Mouse (Mus musculus) forebrain, embryonic 15.5 days (tissue): ENCODE measurements around the gene Sirt7. TPM values are rescaled to one million over a fixed set of nuclear protein-coding genes. Genes with fewer than 3 reads are reported as not detected.

ENCODE experiments used
- ATAC-seq: fragments of 200-750 bp; cut with Nextera tagmentation; replicated peaks from 2 replicates; pipeline ENCODE4 v1.8.0; 2017; ENCODE audit warnings: mild to moderate bottlenecking, moderate TSS enrichment, moderate library complexity
- H3K27ac ChIP-seq: fragments of 300-500 bp; sonication (generic); replicated peaks from 2 replicates; pipeline ENCODE4 v1.5.1; 2015; ENCODE audit warnings: mild to moderate bottlenecking, inconsistent platforms
- H3K27me3 ChIP-seq: fragments of 300-500 bp; sonication (generic); 2 replicates; pipeline ENCODE4 v1.6.1; 2015; ENCODE audit warnings: inconsistent platforms
- H3K36me3 ChIP-seq: fragments of 300-500 bp; sonication (generic); 2 replicates; pipeline ENCODE4 v1.6.1; 2015; ENCODE audit warnings: mild to moderate bottlenecking, inconsistent platforms
- H3K4me1 ChIP-seq: fragments of 300-500 bp; sonication (generic); 2 replicates; pipeline ENCODE4 v1.6.1; 2015; ENCODE audit warnings: inconsistent platforms
- H3K4me2 ChIP-seq: fragments of 300-500 bp; sonication (generic); replicated peaks from 2 replicates; pipeline ENCODE4 v1.6.1; 2015; ENCODE audit warnings: mild to moderate bottlenecking, inconsistent platforms
- H3K4me3 ChIP-seq: fragments of 300-500 bp; sonication (generic); 2 replicates; pipeline ENCODE4 v1.5.1; 2015; ENCODE audit warnings: mild to moderate bottlenecking, inconsistent platforms
- H3K9ac ChIP-seq: fragments of 300-500 bp; sonication (generic); replicated peaks from 2 replicates; pipeline ENCODE4 v1.6.1; 2015; ENCODE audit warnings: mild to moderate bottlenecking, inconsistent platforms
- H3K9me3 ChIP-seq: fragments of 300-500 bp; sonication (generic); 2 replicates; pipeline ENCODE4 v1.6.1; 2016; ENCODE audit warnings: inconsistent platforms
- WGBS: fragments of 180-500 bp; shearing (Covaris S2); methylation state at CpG from one replicate; pipeline ENCODE4 v1.1.7; 2015; ENCODE audit warnings: mixed read lengths; 5-methylcytosine and 5-hydroxymethylcytosine counted together
- polyA plus RNA-seq: library from polyadenylated mRNA; unstranded; fragments of >200 nt; fragmentation: Nextera tagmentation; extraction: Ambion mirVana; gene quantifications from 2 replicates; pipeline ENCODE4 v1.2.1, GENCODE M21; 2015

Gene Sirt7
- polyA plus RNA-seq, 1 experiment from 2014 or later: 51.4 TPM

DNA sequence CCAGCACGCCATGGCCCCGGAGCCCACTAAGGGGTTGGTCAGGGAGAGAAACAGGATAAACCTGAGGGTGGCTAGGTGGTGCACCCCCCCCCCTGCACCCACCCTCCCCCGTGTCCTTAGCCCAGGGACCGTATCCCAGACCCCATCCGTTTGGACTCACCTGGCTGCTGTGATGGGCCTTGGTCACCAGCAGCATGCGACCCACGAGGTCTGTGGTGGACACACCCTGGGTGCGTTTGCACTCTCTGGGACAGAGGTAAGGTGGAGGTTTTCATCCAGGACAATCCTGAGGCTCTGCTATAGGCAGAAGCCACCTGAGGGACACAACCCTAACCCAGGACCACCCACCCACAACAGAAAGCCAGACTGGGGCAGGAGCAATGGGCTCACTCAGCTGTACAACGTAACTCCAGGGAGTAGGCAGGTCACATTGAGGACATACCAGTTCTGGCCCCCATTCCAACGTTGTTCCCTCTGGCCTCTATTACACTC, 11.5 kb downstream of the Sirt7 start:
- Histone ChIP-seq H3K36me3 (peaks cover 34% of the 10 kb centered on the region), H3K4me1 (peaks cover 19% of the 10 kb centered on the region), H3K4me2 (no peak overlapping the region), H3K27ac (no peak overlapping the region), H3K4me3 (no peak overlapping the region), H3K9me3 (no peaks in the 10 kb centered on the region), H3K27me3 (0 out of 2 replicates have a peak, but pooled peaks cover 2% of the 10 kb centered on the region), H3K9ac (no peak overlapping the region)
- WGBS: 92% methylated on average over 10 of the region's 10 CpGs
- ATAC-seq: no peak

DNA sequence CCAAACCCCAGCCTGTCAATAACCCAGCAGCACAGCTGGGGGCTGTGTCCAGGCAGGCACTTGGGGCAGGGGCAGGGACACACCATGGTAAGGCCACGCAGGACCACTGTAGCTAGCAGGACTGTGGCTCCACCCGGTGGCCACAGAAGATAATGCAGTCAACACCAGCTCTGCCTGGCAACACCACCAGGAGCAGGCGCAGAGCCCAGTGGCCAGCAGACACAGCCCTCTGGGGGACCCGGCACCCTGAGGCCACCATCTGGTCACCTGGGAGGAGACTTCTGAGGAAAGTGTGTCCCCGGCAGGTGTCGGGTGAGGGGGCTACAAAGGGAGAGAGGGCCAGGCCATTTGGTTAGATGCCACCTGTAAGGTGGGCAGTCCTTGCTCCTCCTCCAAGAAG, 12.3 kb downstream of the Sirt7 start:
- ATAC-seq: no peak
- H3K27me3 ChIP-seq: 0 out of 2 replicates have a peak, but pooled peaks cover 2% of the 10 kb centered on the region
- no peak overlapping the region for H3K4me3 ChIP-seq
- no peak overlapping the region for H3K9ac ChIP-seq
- H3K36me3 ChIP-seq: peaks cover 30% of the 10 kb centered on the region
- peaks cover 22% of the 10 kb centered on the region for H3K4me1 ChIP-seq
- H3K4me2 ChIP-seq: no peak overlapping the region
- H3K27ac ChIP-seq: no peak overlapping the region
- WGBS: 51% methylated on average over 6 of the region's 6 CpGs
- H3K9me3 ChIP-seq: no peaks in the 10 kb centered on the region

GRCm38 (mm10) chr11:120610477-120611046, 14.5 kb downstream of the Sirt7 start:
- H3K4me3 ChIP-seq: no peak overlapping the region
- peaks cover 45% of the 10 kb centered on the region for H3K36me3 ChIP-seq
- no peaks in the 10 kb centered on the region for H3K9me3 ChIP-seq
- H3K4me1 ChIP-seq: peaks cover 8% of the 10 kb centered on the region
- no peak overlapping the region for H3K4me2 ChIP-seq
- no peak overlapping the region for H3K27ac ChIP-seq
- peaks cover 5% of the 10 kb centered on the region; the same call in 1 of the 2 replicates for H3K27me3 ChIP-seq
- WGBS: 72% methylated on average over 9 of the region's 9 CpGs
- ATAC-seq: no peak
- H3K9ac ChIP-seq: no peak overlapping the region

- H3K36me3 ChIP-seq: peaks cover 54% of the 10 kb centered on the region
- H3K4me3 ChIP-seq: no peak overlapping the region
- 0 out of 2 replicates have a peak, but pooled peaks have one; percentile 23 for ATAC-seq
- WGBS: 30% methylated on average over 8 of the region's 8 CpGs
- H3K27ac ChIP-seq: no peak overlapping the region
- no peaks in the 10 kb centered on the region for H3K9me3 ChIP-seq
- H3K27me3 ChIP-seq: peaks cover 5% of the 10 kb centered on the region; the same call in 1 of the 2 replicates
- no peak overlapping the region for H3K4me2 ChIP-seq
- no peak overlapping the region for H3K9ac ChIP-seq
- H3K4me1 ChIP-seq: peaks cover 8% of the 10 kb centered on the region
Measured at GRCm38 (mm10) chr11:120609250-120609649, 15.8 kb downstream of the Sirt7 start.

DNA sequence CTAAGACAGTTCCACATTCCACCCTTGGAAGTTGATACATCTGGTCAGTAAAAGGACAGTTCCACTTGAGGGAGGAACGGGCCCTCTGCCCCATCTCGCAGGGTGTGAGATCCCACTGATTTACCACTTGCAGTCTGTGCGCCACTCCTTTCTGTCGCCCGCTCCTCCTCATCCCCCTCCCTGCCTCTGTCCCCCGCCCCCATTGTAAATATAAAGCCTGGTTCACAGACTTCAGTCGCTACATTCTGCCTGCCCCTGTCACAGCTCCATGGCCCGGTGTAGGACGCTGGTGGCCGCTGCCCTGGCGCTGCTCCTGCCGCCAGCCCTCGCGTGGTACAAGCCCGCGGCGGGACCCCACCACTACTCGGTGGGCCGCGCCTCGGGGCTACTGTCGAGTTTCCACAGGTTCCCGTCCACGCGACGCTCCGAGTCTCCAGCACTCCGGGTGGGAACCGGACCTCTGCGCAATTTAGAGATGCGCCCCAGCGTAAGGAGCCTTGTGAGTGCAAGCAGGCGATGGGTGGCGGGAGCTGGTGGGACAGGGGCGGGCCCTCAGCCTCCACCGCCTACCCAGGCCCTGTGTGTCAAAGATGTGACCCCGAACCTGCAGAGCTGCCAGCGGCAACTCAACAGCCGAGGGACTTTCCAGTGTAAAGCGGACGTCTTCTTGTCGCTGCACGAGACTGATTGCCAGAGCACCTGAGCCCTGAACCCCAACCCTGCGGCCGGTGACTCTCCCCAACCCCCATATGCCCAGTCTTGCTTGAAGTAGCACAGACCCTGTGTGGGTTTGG, 16.6 kb downstream of the Sirt7 start, which contains the start of gene Npb:
Gene Npb, plus strand, starts transcription at position 237 of the 794 bp plus-strand sequence.
- H3K27me3 ChIP-seq: peaks cover 5% of the 10 kb centered on the region; the same call in 1 of the 2 replicates
- ATAC-seq: no peak
- no peak within 1 kb of the TSS for H3K27ac ChIP-seq
- H3K9me3 ChIP-seq: no peaks in the 10 kb centered on the region
- WGBS: 6% methylated on average over 45 of the region's 45 CpGs
- H3K36me3 ChIP-seq: peaks cover 59% of the 10 kb centered on the region
- H3K4me3 ChIP-seq: peak within 1 kb of the TSS; percentile 10; the same call in 1 of the 2 replicates
- peak within 1 kb of the TSS; percentile 27 for H3K4me2 ChIP-seq
- H3K4me1 ChIP-seq: peaks cover 8% of the 10 kb centered on the region
- peak within 1 kb of the TSS; percentile 4; the same call in 1 of the 2 replicates for H3K9ac ChIP-seq

DNA sequence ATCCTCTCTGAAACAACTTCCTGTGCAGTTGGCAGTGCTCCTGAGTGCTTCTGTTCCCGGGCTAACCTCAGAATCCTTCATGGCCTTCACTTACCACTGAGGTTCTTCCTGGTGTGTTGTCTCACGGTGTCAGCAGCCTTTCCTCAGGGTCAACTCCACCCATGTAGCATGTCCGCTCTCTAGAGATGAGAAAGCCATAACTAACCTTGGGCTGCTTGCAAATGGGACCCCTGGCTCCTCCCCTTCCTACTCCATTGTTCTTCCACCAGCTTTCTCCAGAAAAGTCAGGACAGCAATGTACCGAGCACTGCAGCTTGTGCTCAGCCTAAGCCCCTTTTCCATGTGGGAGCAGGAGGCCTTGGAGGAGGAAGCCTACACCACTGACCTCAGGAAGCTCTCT, 18.3 kb downstream of the Sirt7 start:
- Histone ChIP-seq H3K36me3 (peaks cover 62% of the 10 kb centered on the region), H3K9ac (no peak overlapping the region), H3K4me2 (no peak overlapping the region), H3K4me1 (peaks cover 8% of the 10 kb centered on the region), H3K9me3 (no peaks in the 10 kb centered on the region), H3K27me3 (peaks cover 5% of the 10 kb centered on the region; the same call in 1 of the 2 replicates), H3K4me3 (no peak overlapping the region), H3K27ac (no peak overlapping the region)
- 80% methylated on average over 4 of the region's 4 CpGs for WGBS
- no peak for ATAC-seq

GRCm38 (mm10) chr11:120605667-120606066, 19.4 kb downstream of the Sirt7 start:
- Histone ChIP-seq H3K9me3 (no peaks in the 10 kb centered on the region), H3K4me3 (no peak overlapping the region), H3K36me3 (peaks cover 54% of the 10 kb centered on the region), H3K4me1 (peaks cover 8% of the 10 kb centered on the region), H3K4me2 (no peak overlapping the region), H3K27ac (no peak overlapping the region), H3K9ac (no peak overlapping the region), H3K27me3 (peaks cover 5% of the 10 kb centered on the region; the same call in 1 of the 2 replicates)
- no peak for ATAC-seq
- WGBS: 90% methylated on average over 7 of the region's 7 CpGs

DNA sequence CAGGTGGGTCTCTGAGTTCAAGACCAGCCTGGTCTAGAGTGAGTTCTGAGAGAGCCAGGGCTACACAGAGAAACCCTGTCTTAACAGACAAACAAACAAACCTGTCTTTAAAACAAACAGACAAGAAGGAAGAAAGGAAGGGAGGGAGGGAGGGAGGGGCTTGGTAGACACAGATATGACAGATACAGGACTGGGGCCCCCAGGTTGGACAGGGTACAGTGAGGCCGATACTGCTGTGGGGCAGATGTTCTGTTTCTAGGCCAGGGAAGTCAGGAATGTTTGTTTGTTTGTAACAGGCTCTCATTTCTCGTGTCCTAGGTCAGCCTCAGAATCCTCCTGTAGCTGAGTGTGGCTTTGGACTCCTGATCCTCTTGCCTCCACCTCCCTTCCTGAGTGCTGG, 21.5 kb downstream of the Sirt7 start:
- H3K4me1 ChIP-seq: peaks cover 18% of the 10 kb centered on the region
- no peak overlapping the region for H3K27ac ChIP-seq
- H3K27me3 ChIP-seq: peaks cover 3% of the 10 kb centered on the region; the same call in 1 of the 2 replicates
- H3K9me3 ChIP-seq: no peaks in the 10 kb centered on the region
- WGBS: 84% methylated on average over 2 of the region's 2 CpGs
- ATAC-seq: no peak
- H3K4me3 ChIP-seq: no peak overlapping the region
- peaks cover 46% of the 10 kb centered on the region for H3K36me3 ChIP-seq
- H3K9ac ChIP-seq: no peak overlapping the region
- H3K4me2 ChIP-seq: no peak overlapping the region

GRCm38 (mm10) chr11:120600716-120601115, 24.3 kb downstream of the Sirt7 start:
- Histone ChIP-seq H3K27ac (no peak overlapping the region), H3K4me1 (peaks cover 31% of the 10 kb centered on the region), H3K36me3 (peaks cover 42% of the 10 kb centered on the region), H3K9ac (no peak overlapping the region), H3K9me3 (no peaks in the 10 kb centered on the region), H3K27me3 (no peaks in the 10 kb centered on the region), H3K4me2 (no peak overlapping the region), H3K4me3 (no peak overlapping the region)
- no peak for ATAC-seq
- WGBS: 98% methylated on average over 3 of the region's 3 CpGs

DNA sequence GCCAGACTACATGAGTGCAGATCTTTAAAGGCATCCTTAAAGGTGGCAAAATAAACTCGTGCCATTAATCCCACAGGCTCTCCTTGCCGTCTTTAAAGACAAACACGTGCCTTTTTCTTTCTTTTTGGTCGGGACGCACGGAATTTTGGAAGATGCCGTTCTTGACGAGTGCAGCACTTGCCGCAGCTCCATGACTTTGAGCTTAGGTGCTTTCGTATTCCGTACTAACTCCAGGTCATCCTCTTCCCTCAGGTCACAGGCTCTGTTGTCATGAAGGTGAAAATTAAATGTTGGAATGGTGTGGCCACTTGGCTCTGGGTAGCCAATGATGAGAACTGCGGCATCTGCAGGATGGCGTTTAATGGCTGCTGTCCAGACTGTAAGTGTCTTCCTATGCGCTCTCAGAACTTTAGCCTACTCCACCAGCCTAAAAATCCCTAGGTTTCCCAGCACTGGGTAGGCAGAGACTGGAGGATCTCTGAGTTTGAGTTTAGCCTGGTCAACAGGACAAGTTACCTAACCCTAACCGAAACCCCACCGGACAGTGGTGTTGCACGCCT, 26.0 kb downstream of the Sirt7 start:
- peaks cover 31% of the 10 kb centered on the region for H3K4me1 ChIP-seq
- H3K4me3 ChIP-seq: peak overlapping the region; percentile 99
- peaks cover 43% of the 10 kb centered on the region for H3K36me3 ChIP-seq
- WGBS: 48% methylated on average over 17 of the region's 17 CpGs
- H3K9ac ChIP-seq: peak overlapping the region; percentile 60
- H3K27me3 ChIP-seq: no peaks in the 10 kb centered on the region
- peak; percentile 10; the same call in 1 of the 2 replicates for ATAC-seq
- H3K4me2 ChIP-seq: peak overlapping the region; percentile 87
- peak overlapping the region; percentile 90 for H3K27ac ChIP-seq
- no peaks in the 10 kb centered on the region for H3K9me3 ChIP-seq

GRCm38 (mm10) chr11:120598283-120598989, 26.6 kb downstream of the Sirt7 start, which contains the start of the genes Alyref and Anapc11:
Alyref (minus strand) TSS chr11:120598365.
Anapc11 (plus strand) TSS chr11:120598421.
- peak within 1 kb of the TSS; percentile 90 for H3K27ac ChIP-seq
- H3K4me2 ChIP-seq: peak within 1 kb of the TSS; percentile 87
- H3K4me3 ChIP-seq: peak within 1 kb of the TSS; percentile 99
- no peaks in the 10 kb centered on the region for H3K9me3 ChIP-seq
- H3K4me1 ChIP-seq: peaks cover 31% of the 10 kb centered on the region
- peak within 1 kb of the TSS; percentile 98 for H3K9ac ChIP-seq
- no peaks in the 10 kb centered on the region for H3K27me3 ChIP-seq
- ATAC-seq: peak; percentile 98
- WGBS: under 1% methylated on average over 87 of the region's 88 CpGs
- peaks cover 44% of the 10 kb centered on the region for H3K36me3 ChIP-seq
